Mouse (Mus musculus): ENCODE measurements at regions not wholly inside any gene's neighbourhood (a gene's known extent, or its start where the extent isn't known, plus 50 kb on each side); places are given as distances from the start of the nearest gene placed in this dataset.
A peak's percentile ranks its signal among the peaks of the same experiment; 100 is the strongest.

DNA sequence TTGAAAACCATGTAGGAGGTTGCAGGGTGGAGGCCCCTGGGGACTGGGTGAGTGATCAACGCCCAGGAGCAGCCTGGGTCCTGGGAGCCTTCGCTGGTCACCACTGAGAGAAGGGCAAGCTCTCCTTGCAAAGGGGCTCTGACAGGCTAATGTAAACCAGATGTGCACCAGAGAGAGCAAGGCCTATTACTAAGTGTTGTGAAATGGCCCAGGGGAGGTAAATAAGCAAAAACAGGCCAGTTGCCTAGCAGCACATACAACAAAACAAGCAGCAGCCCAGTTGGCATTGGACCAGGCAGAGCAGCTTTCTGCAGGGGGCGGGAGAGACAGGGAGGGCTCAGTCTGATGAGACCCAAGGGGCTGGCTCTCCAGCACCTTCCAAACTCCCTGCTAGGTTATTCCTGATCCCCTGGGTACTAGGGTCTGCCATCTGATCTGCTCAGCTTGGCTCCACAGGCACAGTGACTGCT, 239.5 kb upstream of the Fggy start:
- no peak for DNase-seq (ENCODE audit: low spot score)

- DNase-seq (ENCODE audit: low spot score): no peak
Observed at GRCm38 (mm10) chr4:95318561-95318960, 238.7 kb upstream of the Fggy start.

- no peak for DNase-seq (ENCODE audit: low spot score)
Observed at GRCm38 (mm10) chr4:95319036-95319435, 238.3 kb upstream of the Fggy start.

DNA sequence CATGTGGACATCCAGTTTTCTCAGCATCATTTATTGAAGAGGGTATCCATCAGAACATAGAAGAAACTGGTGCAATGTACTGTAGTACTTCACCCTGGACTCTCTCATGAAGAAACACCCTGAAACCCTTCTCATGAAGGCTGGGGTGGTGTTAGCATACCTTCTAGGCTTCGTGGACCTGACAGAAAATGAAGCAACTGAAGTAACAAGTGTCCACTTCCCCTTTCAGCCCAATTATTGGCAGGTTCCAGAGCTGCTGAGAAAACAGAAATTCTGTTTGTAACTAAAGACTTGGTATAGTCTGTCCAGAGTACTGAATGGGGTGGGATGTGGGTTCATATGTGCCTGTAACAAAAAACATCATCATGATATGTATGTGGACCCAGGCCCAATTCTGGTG, 231.4 kb upstream of the Fggy start:
- no peak for DNase-seq (ENCODE audit: low spot score)

DNA sequence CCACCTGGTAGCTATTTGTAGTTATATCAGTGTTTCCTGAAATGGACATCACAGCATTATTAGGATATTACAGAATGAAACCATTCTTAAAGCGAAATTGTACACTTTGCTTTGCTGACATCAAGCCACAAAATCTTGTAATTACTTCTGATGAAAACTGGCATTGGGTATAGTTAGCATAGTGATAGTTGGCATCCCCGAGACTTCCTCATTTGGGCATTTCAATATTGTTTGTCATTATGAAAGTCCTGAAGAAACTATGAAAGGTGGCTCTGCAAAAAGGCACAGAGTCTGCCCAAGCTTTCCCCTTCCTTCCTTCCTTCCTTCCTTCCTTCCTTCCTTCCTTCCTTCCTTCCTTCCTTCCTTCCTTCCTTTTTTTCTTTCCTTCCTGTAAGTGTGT, 217.5 kb upstream of the Fggy start:
- DNase-seq (ENCODE audit: low spot score): no peak

GRCm38 (mm10) chr4:95340926-95341325, 216.4 kb upstream of the Fggy start:
- DNase-seq (ENCODE audit: low spot score): no peak

GRCm38 (mm10) chr4:95346722-95347197, 210.5 kb upstream of the Fggy start:
- DNase-seq (ENCODE audit: low spot score): peak; percentile 29

DNA sequence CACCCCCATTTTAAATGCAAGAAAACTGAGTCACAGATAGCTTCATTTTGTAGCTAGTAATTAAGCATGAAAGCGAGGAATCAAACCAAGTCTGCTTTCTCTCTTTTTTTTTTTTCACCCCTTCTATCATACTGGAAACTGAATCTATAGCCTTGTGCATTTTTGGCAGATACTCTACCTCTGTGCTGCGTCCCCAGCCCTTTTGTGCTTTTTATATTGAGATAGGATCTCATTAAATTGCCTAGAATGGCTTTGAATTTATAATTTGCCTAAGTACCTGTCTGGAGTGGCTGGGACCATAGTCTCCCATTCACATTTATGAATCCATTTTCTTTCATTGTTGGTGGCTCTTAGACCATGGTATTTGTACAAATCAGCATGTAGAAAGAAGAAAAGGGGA, 209.9 kb upstream of the Fggy start:
- no peak for DNase-seq (ENCODE audit: low spot score)

GRCm38 (mm10) chr4:95348405-95349123, 208.7 kb upstream of the Fggy start:
- no peak for DNase-seq (ENCODE audit: low spot score)

DNA sequence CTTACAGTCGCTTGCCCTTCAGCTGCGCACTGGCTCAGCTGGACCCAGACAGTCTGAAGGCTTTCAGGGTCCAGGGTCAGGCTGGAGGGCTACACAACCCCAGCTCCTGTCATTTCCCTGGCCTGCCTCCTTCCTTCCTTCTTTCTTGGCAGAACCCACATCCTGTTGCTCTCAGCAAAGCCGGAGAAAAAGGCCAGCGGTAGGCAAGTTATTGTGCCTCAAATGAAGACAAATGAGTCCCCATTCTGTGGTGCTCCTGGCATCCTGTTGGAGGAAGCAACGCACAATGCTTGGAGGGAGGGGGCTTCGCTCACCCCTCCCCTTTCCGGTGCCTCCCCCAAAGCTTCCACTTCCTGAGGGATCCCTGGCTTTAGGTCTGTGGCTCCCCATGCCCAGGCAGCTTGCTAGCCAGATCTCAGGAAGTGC, 203.4 kb upstream of the Fggy start:
- no peak for DNase-seq (ENCODE audit: low spot score)

DNA sequence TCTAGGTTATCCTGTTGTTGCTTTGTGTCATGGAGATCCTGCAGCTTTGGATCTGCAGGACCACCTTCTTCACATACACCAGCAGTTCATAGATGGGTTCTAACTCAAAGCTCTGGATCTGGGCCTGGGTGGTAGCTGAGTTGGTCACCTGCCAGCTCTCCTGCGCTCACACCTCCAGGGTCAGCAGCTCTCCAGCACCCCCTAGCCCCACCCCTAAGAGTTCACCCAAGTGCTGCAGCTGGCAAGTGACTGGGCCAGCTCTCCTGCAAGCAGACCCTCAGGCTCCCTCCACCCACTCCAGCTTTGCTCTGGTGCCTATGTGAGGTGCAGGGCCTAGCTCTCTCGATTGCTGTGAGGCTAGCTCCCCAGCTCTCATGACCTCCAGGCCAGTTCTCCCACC, 198.6 kb upstream of the Fggy start:
- no peak for DNase-seq (ENCODE audit: low spot score)

DNA sequence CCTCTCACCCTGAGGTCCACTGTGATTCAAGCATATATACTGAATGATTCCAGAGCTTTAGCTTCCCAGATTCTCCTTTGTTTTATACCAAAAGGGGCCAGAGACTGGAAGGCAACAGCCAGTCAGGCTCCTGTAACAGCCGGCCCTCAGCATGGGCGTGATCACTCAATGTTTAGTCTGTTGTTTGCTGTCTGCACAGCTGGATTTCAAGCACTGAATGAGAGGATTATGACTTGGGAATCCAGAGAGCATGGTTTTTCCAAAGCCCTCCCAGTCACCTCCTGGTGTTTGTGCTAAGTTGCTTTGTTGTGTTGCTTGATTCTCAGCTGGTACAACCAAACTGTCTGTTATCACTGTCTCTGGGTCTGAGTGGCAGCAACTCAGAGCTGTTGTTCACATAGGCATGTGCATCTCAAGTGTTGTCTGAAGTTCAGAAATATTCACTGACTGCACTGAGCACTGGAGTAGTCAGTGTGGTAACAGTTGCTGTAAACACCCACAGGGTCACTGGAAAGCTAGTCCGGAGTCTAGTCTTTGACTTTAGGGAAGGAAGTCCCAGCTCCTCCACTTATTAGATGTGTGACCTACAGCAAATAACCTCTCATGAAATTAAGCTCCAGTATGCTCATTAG, 196.9 kb upstream of the Fggy start:
- DNase-seq (ENCODE audit: low spot score): no peak

DNA sequence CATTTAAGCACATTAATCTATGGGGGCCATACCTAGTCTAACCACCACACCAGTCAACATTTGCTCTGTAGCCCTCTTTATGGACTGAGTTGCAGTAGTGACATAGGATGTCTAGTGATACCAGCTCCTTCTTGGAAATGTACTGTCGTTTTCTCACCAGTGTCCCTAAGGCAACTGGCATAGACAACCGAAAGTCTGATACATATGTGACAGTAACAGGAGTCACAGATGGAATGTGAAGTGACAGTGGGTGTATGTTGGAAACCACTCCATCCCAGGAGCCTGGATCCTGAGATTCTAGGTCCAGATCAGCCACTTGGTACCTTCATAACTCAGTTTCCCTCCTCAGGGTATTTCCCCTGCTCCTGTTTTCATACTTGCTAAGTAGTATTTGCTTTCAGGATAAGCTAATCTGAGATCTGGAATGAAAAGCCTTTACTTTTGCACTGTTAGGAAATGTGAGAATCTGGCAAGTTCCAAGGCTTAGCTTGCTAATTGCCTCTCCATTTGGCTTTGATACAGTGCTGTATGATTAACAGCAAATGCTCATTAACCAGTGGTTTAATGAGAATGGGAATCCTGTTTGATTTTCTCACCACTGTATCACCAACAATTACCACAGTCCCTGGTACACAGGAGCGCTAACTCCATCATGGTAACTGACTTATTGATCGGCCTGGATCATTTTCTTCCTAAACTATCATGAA, 192.8 kb upstream of the Fggy start:
- no peak for DNase-seq (ENCODE audit: low spot score)

GRCm38 (mm10) chr4:95376386-95376785, 180.9 kb upstream of the Fggy start:
- no peak for DNase-seq (ENCODE audit: low spot score)

GRCm38 (mm10) chr4:95377222-95378134, 179.8 kb upstream of the Fggy start:
- no peak for DNase-seq (ENCODE audit: low spot score)

GRCm38 (mm10) chr4:95378645-95379044, 178.7 kb upstream of the Fggy start:
- no peak for DNase-seq (ENCODE audit: low spot score)

GRCm38 (mm10) chr4:95383216-95383892, 174.0 kb upstream of the Fggy start:
- no peak for DNase-seq (ENCODE audit: low spot score)

- no peak for DNase-seq (ENCODE audit: low spot score)
Observed at GRCm38 (mm10) chr4:95385552-95385951, 171.8 kb upstream of the Fggy start.

DNA sequence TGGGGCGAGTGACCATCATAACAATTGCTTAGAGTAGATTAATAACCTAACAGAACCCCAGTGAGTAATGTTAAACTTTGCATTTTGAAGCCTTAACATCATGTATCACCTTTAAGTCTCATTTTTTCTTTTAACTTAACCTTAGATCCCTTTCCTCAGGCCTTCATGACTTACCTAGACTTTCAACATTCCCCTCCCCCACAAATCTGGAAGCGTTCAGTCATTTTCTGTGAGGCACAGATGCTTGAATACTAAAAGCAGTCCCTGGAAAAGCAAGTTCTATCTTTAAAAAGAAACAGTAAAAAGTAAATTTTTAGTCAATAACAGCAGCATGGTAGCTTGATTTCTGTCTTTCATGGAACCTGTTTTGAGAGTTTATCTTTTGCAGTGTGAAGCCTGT, 171.3 kb upstream of the Fggy start:
- no peak for DNase-seq (ENCODE audit: low spot score)

DNA sequence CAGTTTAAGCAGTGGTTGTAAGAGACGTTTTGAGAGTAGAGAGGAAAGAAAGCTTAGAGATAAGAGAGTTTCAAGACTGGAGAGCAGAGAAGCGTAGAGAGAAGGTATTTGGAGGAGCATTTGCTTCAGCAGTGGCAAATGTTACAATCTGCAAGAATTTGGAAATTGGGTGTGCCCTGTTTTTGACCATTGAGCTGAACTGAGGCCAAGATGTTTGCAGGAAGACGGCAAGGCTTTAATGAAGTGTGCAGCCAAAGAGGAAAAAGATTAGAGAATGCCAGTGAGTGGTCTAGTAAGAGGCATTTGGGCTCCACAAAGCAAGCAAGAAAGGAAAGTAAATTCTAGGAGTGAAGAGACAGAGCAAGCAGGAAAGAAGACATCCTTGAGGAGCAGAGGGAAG, 168.8 kb upstream of the Fggy start:
- DNase-seq (ENCODE audit: low spot score): no peak

DNA sequence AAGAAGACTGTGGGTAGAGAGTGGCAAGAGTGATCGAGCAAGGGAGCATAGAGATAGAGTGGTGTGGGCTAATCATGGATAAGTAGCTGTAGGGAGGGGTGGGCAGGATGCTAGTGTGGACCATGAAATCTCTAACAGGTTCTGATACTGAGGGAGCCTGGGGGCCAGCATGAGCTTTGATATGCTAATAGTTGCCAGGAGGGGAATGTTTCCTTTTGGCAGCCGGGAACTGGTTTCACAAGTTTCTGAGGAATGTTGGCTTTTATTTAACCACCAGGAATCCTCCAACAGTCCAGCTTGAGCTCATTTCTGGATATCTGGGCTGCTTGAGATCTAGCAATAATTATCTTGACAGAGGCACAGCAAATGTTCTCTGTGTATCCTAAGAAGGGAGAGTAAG, 167.7 kb upstream of the Fggy start:
- DNase-seq (ENCODE audit: low spot score): no peak

Data from layer of hippocampus, adult 9-10 months (tissue).